Mouse (Mus musculus) layer of hippocampus, postnatal 36 days (tissue): ENCODE measurements around the gene Mapk3. TPM values are rescaled to one million over a fixed set of nuclear protein-coding genes. Genes with fewer than 3 reads are reported as not detected.
A peak's percentile ranks its signal among the peaks of the same experiment; 100 is the strongest.
"Not testable (repeated sequence)": the region's sequence is repeated elsewhere in the genome, so short reads cannot be mapped to it uniquely, and the experiment has no call there.

Experiments
- DNase-seq, 2 experiments: peaks; one replicate each; pipeline ENCODE4 v3.0.0; 2022
- total RNA-seq, 2 experiments: library from RNA; stranded (reverse); gene quantifications; 2 replicates each; pipeline ENCODE4 v1.2.3; 2021

The Mapk3 gene
- 100 to 1,000 TPM; 144 to 146 TPM for total RNA-seq

DNA sequence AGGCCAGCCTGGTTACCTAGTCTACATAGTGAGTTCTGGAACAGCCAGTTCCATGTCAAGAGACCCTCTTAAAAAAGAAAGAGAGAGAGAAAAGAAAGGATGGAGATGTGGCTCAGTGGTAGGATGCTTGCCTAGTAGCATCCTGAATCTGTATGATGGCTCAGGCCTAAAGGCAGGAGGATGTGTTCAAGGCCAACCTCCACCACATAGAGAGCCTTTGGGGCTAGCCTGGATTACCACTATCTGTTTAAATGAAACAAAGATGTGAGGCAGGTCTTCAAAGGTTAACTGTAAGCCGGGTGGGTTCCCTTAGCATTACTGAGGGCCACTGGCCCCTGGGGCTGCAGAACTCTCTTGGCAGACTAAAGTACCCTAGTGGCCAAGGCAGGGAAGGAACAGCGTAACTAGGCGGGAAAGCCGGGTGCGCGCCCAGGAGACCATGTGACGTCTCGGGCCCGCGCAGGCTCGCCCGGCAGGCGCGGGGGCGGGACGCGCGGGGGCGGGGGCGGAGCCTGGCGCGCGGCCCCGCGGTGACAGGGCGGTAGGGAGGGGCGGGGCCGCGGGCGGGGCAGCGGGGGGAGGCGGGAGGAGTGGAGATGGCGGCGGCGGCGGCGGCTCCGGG, at the start of gene Mapk3:
Gene Mapk3 (plus strand): TSS at position 552 of the 622 bp plus-strand sequence.
- peak; percentile 83 to 84 for DNase-seq

DNA sequence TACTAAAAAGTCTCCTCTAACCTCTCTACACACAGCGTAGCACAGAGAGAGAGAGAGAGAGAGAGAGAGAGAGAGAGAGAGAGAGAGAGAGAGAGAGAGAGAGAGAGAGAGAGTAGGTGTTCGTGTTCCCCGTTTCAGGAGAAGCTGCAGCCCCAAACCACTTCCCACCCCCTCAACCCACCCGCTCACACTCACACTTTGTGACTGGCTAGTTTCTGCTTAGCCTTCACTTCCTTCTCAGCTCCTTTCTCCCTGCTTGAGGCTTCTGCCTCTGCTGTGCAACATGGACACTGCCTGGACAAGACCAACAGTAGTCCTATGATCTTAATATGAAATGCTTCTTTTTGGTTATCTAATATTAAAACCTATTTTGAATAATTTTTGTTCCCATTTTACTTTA, 49.1 kb upstream of the Mapk3 start:
- no peak for DNase-seq

DNA sequence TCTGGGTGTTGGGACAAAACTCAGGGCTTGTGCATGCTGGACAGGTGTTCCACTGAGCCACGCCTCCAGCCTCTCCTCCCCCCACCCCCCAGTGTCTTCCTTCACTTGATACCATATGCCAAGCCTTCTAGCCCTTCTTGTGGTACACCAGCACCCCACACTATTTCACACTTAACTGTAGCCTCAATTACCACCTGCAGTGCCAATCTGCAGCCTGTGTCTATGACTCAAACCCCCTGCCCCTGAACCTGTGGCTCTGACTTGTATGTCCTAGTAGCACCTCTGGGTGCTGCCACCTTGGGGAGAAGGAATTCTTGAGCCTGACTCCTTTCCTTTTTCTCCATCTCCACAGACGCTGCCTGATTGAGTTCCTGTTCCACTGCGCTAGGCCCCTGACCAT, 47.5 kb upstream of the Mapk3 start:
- DNase-seq = no peak

DNA sequence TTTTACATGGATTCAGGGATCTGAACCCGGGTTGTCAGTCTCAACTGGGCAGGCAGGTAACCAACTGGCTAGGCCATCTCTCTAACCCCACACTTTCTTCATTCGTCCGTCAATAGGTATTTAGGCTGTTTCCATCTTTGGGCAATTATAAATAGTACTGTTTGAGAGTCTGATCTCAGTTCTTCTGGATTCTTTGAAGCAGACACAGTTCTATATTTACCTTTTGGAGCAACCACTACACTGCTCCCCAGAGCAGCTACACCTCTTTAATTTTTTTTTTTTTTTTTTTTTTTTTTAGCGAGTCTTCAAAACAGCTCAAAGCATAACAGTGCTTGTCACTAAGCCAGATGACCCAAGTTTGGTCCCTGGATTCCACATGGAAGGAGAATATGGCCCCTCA, 43.7 kb upstream of the Mapk3 start:
- no peak for DNase-seq

DNA sequence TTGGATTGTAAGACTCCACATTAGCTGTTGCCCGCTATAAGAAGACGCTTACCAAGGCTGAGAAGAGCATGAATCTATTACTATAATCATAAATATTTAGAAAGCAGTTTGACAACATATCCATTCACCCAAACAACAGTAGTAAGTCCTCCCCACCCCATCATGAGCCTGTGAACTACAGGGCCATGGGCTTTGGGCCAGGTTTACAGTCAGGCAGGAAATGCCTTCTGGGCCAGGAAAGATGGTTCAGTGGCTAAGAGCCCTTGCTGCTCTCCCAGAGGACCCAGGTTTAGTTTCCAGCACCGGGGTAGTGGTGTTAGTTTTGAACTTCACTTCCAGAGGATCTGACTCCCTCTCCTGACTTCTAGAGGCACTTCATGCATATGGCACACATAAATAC, 41.8 kb upstream of the Mapk3 start:
- no peak for DNase-seq

DNA sequence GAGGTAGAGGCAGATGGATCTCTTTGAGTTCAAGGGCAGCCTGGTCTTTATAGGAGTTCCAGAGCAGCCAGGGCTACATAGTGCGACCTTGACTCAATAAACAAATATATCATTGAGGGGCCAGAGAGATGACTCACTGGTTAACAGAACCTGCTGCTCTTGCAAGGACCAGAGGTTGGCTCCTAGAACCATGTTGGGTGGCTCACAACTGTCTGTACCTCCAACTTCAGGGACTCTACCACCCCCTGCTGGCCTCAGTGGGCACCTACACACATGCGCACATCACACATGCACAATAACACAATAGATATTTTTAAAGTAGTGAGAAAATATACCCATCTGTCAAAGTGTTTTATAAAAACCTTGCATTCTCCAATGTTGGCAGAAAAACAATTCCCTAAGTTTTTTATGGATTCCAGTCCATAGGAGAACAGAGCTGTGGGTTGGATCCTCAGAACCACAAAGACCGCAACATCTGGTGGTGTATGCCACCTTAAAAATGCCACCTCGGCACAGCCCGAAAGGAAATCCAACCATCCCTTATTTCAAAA, 40.5 kb upstream of the Mapk3 start:
- no peak for DNase-seq

DNA sequence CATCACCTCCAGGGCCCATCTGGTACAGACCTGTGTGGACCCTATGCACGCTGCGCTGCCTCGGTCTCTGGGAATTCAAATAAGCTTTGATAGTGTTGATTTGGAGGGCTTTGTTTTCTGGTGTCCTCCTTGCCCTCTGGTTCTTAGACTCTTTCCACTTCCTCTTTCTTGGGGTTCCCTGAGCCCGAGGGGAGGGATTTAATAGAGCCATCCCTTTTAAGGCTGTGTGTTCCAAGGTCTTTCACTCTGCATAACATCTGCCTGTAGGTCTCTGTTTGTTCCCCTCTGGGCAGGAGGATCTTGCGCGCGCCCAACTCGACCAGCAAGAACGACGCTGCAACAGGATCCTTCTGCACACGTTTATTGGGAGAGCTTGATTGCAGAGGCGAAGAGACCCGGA, 37.8 kb upstream of the Mapk3 start:
- DNase-seq = no peak

DNA sequence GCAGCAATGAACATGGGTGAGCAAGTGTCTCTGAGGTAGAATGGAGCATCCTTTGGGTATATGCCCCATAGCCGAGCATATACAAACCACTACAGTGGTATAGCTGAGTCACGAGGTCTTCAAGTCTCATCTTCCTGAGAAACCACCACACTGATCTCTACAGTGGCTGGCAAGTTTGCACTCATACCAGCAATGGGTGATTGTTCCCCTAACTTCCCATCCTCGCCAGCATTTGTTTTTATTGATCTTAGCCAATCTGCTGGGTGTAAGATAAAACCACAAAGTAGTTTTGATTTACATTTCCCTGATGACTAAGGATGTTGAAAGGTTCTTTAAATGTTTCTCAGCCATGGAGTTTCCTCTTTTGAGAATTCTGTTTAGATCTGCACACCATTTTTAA, 34.3 kb upstream of the Mapk3 start:
- no peak for DNase-seq

DNA sequence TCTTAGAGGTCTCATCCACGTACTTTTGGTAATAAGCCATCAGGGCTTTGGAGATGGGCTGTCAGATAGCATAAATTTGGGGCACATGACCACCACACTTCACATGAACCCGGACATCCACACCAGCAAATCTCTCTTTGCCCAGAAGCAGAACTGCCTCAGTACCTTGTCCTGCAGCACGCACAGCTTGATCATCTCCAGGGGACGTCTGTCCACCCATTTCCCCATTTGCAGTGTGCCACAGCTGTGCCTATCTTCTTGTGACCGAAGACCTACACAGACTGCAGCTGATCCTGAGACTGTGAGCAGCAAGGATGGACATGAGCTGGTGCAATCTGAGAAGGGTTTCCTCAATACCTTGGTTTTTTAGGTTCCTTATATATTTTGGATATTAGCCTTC, 33.7 kb upstream of the Mapk3 start:
- DNase-seq = no peak

DNA sequence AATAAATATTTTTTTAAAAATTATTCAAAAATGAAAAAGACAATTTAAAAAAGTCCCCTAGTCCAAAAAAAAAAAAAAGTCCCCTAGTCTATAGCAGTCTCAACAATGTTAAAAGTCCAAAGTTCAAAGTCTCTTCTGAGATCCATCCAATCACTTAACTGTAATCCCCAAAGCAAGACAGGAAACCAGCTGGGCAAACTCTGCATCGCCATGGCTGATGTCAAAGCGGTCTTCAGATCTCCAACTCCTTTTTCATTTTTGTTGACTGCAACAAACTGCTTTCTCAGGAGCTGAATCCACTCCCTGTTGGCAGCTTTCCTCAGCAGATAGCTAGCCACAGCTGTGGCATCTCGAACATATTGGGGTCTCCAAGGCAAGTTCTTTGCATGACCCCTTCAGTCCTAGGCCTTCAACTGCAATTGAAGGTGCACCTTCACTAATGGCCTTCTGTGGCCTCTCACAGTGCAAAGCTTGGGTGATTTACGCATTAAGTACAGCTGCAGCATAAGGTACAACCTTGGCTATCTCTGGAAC, 29.1 kb upstream of the Mapk3 start:
- DNase-seq = not testable (repeated sequence)

DNA sequence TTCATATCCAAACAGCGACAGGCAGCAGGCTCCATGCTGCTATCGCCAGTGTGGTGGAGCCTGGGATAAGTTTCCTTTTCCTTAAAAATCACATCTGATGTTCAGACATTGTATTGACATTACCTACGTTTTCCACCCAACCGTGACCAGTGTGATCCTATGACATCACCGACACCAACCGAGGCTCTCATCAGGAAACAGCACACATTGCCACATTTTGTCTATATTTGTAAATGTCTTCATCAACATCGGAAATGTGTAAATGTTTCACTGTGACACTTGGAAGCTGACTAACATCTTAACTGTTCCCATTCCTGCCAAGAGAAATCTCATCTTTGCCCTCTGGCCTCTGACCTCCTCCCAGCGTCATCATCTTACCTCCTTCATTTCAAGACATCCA, 23.3 kb upstream of the Mapk3 start:
- no peak for DNase-seq

DNA sequence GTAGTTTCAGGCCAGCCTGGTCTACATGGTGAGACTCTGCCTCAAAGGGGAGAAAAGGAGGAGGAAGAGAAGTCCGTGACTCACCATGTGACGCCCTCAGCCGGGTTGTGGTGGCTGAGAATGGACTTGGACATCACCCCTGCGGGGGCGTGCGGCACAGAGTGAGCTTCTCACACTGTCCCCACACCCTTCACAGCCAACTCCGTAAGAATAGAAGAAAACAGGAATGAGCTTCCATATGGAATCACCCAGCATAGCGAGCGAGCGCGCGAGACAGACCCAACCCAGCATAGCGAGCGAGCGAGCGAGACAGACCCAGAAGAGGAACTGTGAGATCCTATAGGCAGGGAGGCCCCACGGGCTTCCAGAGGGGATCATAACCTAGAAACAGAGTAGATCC, 19.9 kb upstream of the Mapk3 start:
- no peak for DNase-seq

DNA sequence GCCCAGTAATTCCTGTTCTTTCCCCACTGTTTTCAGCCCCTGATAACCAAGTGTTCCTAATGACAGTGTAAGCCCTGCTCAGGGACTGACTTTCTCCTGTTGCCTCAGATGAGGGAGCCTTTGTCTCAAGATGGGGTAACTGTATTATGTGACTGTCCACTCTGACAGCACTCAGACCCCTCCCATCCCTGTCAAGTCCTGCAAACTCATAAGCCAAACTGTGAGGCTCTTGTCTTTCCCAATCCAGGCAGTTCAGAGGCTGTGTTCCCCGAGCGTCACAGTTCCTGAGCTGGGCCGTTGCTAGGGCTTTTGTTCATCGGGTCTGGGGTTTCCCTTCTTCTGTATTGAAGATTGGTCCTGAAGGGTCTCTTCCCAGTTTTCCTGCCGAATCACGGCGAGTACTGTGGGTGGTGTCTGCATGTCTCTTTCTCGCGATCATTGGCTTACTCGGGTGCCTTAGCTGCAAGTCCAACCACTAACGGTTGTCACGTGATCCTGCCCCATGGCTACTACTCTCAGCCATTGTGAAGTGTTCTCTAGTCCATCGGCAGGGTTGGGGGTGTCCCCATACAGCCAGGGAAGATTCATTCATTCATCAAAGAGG, 19.2 kb upstream of the Mapk3 start:
- no peak for DNase-seq

DNA sequence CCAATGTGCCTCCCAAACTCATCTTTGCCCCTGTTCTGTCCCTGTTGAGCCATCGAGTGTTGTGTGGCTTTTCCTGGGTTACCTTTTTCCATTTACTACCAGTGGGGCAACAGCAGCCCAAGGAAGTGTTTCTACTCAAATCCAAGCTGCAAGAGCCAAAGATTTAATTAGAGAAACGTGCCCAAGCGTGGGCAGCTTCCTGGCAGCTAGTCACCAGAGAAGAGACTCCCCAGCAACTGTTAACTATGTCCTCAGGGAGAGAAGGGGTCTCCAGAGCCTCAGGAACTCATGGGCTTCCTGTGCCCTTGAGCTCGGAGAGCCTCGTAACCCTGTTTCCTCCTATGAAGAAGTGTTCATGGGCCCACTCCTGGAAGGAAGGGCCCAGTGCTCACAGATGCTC, 18.4 kb upstream of the Mapk3 start:
- DNase-seq = no peak

DNA sequence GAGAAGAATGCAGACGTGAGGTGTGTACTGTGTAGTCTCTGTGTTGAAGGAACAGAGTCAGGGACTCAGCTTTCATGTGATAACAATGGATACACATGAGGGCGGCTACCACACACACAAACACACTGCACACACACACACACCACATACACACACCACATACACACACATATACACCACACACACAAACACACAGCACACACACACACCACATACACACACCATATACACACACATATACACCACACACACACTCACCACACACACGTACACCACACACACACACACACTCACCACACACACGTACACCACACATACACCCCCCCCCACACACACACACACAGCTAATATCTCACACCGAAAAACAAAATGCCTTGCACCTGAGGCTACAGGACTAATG, 17.9 kb upstream of the Mapk3 start:
- DNase-seq = no peak

DNA sequence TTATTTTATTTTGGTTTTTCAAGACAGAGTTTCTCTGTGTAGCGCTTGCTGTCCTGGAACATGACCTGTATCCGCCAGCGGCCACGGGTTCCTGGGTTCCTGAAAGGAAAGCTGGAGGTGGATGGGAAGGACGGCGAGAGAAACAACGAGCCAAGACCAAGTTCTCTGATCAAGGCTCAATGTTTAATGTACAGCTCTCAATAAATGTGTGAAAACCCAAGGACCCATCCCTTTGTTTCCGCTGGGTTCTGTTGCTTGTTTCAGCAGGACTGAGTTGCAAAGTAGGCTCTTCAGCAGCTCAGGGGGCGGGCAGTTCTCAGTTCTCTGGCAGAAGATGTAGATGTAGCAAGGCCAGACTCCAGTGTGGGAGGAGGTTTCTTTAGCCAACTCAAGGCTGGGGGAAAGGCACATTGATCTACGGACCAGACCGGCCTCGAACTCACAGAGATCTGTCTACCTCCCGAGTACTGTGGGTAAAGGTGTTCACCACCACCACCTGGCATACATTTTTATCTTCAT, 17.4 kb upstream of the Mapk3 start:
- DNase-seq = no peak

DNA sequence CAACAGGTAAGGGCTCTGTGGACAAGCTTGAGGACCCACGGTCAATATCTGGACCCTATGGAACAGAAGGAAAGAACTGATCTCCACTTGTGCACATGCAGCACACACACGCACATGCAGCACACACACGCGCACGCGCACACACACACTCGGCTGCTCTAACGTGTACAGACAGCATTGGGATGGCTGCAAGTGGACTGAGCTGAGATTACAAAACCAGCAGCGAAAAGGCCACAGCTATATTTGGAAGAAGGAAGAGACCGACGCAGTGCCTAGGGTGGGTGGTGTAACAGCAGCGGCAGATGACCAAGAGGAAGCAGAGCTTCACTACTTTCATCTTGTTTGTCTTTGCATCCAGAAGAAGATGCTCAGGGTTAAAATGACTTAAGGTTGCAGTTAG, 13.3 kb upstream of the Mapk3 start:
- no peak for DNase-seq

DNA sequence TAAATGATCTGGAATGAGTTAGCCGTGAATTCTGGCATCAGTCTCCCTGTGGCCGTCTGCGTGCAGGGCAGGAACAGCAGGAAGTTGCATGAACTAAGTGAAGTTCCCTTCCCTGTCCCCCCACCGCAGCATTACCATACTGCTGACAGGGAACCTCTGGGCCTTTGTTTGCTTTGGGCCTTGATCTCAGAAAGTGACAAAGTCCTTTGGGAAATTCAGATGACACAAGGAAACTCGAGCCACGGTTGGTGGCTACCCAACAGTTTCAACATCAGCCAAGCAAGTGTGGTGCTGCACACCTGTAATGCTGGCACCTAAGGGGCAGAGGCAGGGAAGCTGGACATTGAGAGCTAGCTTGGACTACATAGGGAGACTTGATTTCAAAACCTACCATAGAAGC, 12.6 kb upstream of the Mapk3 start:
- no peak for DNase-seq

DNA sequence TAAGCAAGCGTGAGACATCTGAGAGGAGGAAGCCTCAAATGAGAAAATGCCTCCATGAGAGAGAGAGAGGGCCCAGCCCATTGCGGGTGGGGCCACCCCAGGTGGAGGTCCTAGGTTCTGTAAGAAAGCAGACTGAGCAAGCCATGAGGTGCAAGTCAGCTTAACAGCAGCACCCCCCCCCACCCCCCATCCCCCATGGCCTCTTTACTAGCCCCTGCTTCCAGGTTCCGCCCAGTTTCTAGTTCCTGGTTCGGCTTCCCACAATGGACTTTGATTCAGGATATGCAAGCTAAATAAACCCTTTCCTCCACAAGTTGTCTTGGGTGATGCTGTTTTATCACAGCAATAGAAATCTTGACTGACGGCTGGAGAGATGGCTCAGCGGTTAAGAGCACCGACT, 10.6 kb upstream of the Mapk3 start:
- DNase-seq = no peak

DNA sequence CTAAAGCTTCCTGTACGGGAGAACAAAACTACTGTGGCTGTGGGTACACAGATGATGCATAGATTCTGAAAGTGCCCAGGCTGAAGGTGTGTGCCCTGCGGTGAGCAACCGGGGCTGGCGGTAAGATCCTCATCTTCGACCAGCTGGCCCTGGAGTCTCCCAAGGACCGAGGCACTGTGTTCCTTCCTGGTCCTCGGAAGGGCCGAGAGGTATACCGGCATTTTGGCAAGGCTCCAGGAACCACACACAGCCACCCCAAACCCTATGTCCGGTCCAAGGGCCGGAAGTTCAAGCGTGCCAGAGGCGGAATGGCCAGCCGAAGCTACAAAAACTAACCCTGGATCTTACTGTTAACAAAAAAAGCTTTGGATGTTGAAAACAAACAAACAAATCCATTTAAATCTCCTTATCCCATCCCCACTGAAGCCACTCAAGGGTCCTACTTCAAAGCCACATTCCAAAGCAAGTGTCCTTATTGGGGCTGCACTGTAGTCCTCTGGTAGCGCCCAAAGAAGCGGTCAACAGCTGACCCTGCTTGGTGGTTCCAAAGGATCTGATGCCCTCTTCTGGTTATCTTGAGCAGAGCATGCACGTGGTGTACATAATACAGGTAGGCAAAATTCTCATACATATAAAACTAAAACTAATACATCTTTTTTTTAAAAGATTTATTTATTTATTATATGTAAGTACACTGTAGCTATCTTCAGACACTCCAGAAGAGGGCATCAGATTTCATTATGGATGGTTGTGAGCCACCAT, 9.6 kb upstream of the Mapk3 start:
- no peak for DNase-seq

DNA sequence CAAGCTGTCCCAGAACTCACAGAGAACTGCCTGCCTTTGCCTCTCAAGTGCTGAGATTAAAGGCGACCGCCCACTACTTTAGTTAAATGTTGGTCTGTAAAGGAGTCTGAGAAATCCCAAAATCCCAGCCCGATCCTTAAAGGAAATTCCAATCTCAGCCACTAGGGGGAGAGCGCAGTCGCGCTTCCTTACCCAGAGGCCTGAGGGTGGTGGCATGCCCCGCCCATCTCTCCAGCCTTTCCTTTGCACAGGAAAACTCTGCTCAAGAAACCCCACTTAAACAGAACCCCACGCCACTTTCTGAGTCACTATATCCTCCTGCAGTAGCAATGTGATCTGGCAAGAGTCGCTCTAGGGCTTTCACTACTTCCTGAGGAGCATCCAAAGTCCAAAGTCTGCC, 4.5 kb upstream of the Mapk3 start:
- DNase-seq = peak; percentile 47 to 73

DNA sequence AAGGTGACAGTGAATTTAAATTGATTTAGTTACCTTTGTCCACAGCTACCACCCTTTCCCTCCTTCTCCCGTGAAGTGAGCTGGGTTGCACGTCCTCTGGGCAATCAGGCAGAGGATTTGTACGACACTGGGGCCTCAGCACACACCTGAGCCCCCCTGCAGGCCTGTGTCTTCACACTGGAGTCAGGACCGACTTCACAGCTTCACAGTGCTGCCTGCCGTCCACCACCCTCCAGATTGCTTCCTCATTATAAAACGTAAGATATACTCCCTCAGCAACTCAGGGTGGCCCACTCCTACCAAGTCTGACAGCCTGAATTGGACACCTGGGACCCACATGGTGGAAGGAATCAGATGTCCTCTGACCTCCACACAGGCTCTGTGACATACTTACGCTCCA, 862 bp upstream of the Mapk3 start:
- no peak for DNase-seq

DNA sequence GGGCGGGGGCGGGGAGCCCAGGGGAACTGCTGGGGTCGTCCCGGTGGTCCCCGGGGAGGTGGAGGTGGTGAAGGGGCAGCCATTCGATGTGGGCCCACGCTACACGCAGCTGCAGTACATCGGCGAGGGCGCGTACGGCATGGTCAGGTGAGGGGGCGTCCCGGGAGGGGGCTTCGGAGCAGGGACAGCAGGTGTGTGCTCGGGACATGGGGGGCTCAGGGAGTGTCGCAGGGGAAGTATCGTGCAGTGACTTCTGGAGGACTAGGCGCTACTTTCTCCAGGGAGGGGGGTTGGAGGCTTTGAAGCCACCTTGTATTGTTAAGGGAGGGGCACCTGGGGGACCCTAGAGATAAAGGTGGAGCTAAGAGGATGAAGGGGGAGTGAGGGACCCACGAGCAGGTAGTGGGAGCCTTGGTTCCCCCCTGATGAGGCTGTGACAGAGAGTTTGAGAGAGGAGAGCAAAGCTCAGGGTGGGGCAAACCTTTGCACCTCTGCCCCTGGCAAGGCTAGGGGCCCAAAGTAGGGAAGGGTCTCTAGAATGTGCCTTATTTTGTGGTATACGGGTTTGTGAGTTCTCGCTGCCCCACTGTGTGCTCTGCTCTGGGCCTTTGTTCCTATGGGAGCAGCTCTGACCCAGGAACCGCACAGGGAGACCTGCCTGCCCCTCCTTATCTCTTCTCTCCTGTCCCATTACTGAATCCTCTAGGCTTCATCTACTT, 430 bp downstream of the Mapk3 start:
- DNase-seq = no peak
